29 mouse cellular contexts compared by ENCODE assay signal in genomic region chr11:97292731-97293130, GRCm38 (mm10). TPM values are rescaled to one million over a fixed set of nuclear protein-coding genes. Genes with fewer than 3 reads are reported as not detected.
"Had no signal": no experiment of that assay in that cellular context is flagged by ENCODE, and none has a peak within 500 bp of the region (broad histone marks: within the 10 kb centered on the region; RNA-seq: fewer than 3 reads in every experiment).

No protein-coding gene starts in this region.

- ATAC-seq: hindbrain, postnatal 0 days; intestine, embryonic 16.5 days; liver, embryonic 12.5 days had no signal

- H3K9ac ChIP-seq: heart, embryonic 12.5 days; hindbrain, embryonic 13.5 days; hindbrain, embryonic 15.5 days; kidney, embryonic 15.5 days; limb, embryonic 13.5 days; limb, embryonic 15.5 days; liver, embryonic 12.5 days; liver, embryonic 14.5 days had no signal

- H3K27ac ChIP-seq: gastrocnemius, adult 2 months; heart, embryonic 10.5 days; hindbrain, embryonic 10.5 days; hindbrain, embryonic 13.5 days; hindbrain, embryonic 15.5 days; hindbrain, postnatal 0 days; kidney, embryonic 15.5 days; kidney, postnatal 0 days; layer of hippocampus, adult 2 months; left cerebral cortex, adult 2 months; limb, embryonic 13.5 days; limb, embryonic 15.5 days; liver, embryonic 12.5 days; liver, embryonic 14.5 days had no signal

- H3K4me1 ChIP-seq: kidney, embryonic 15.5 days; limb, embryonic 13.5 days; limb, embryonic 15.5 days had no signal

- DNase-seq: gastrocnemius, adult 2 months; gastrocnemius, postnatal 10 days; gastrocnemius, postnatal 25 days; heart, adult 18-20 months; heart, postnatal 10 days; heart, postnatal 4 days; kidney, adult 11 months; kidney, adult 2 months; kidney, adult 9 months; kidney, postnatal 14 days; kidney, postnatal 36 days; left cerebral cortex, postnatal 4 days had no signal

- H3K9me3 ChIP-seq: heart, embryonic 10.5 days; heart, embryonic 12.5 days; hindbrain, embryonic 10.5 days; hindbrain, embryonic 13.5 days; hindbrain, embryonic 15.5 days; kidney, embryonic 15.5 days; limb, embryonic 13.5 days; limb, embryonic 15.5 days; liver, embryonic 12.5 days had no signal

- H3K36me3 ChIP-seq: heart, embryonic 10.5 days; heart, embryonic 12.5 days; hindbrain, embryonic 10.5 days; hindbrain, embryonic 13.5 days; hindbrain, embryonic 15.5 days; kidney, embryonic 15.5 days; limb, embryonic 13.5 days; limb, embryonic 15.5 days; liver, embryonic 12.5 days had no signal

- H3K27me3 ChIP-seq: heart, embryonic 12.5 days; hindbrain, embryonic 13.5 days; hindbrain, embryonic 15.5 days; kidney, embryonic 15.5 days; limb, embryonic 13.5 days; limb, embryonic 15.5 days; liver, embryonic 12.5 days had no signal

- H3K4me2 ChIP-seq: heart, embryonic 12.5 days; hindbrain, embryonic 13.5 days; hindbrain, embryonic 15.5 days; kidney, embryonic 15.5 days; limb, embryonic 13.5 days; limb, embryonic 15.5 days; liver, embryonic 12.5 days had no signal

- H3K4me3 ChIP-seq: gastrocnemius, adult 2 months; heart, embryonic 10.5 days; heart, embryonic 12.5 days; hindbrain, embryonic 10.5 days; hindbrain, embryonic 13.5 days; hindbrain, embryonic 15.5 days; kidney, embryonic 15.5 days; layer of hippocampus, adult 2 months; left cerebral cortex, adult 2 months; limb, embryonic 13.5 days; limb, embryonic 15.5 days; liver, embryonic 12.5 days had no signal

RNA-seq across cellular contexts. Expression of gene Gpr179, which starts 59.1 kb away (rescaled TPM):
- total RNA-seq: heart, adult 18-20 months; liver, adult 2 months had no signal
- polyA plus RNA-seq: liver, adult 2 months; liver, embryonic 12.5 days; liver, embryonic 16.5 days had no signal
